Mouse (Mus musculus) myocyte (in vitro differentiated cells): ENCODE data around the gene 2700081O15Rik.

Experiments used
- CEBPB ChIP-seq: IDR thresholded peaks from 2 replicates; pipeline ENCODE4 v1.6.1; 2011; ENCODE audit warnings: mild to moderate bottlenecking, moderate library complexity; ENCODE audit not compliant: poor library complexity, insufficient read depth, severe bottlenecking
- E2F4 ChIP-seq: IDR thresholded peaks from one replicate; pipeline ENCODE4 v1.6.1; 2011; ENCODE audit warnings: mild to moderate bottlenecking, control low read depth, moderate library complexity; ENCODE audit not compliant: insufficient read depth
- MAX ChIP-seq: IDR thresholded peaks from one replicate; pipeline ENCODE4 v1.6.1; 2011; ENCODE audit warnings: low read depth, mild to moderate bottlenecking, control low read depth
- MYOD1 ChIP-seq, 3 experiments: IDR thresholded peaks; one replicate each; pipeline ENCODE4 v1.6.1; 2011; ENCODE audit warnings: control low read depth in 2 of 3, low read depth in 2 of 3, mild to moderate bottlenecking in 2 of 3, moderate library complexity in 1 of 3; ENCODE audit not compliant: insufficient read length in 2 of 3, control insufficient read depth in 1 of 3
- MYOG ChIP-seq, 3 experiments: IDR thresholded peaks; one replicate each; pipeline ENCODE4 v1.6.1; 2011; ENCODE audit warnings: control low read depth in 2 of 3, low read depth in 2 of 3, mild to moderate bottlenecking in 2 of 3; ENCODE audit not compliant: insufficient read length in 2 of 3, control insufficient read depth in 1 of 3, insufficient read depth in 1 of 3
- POLR2A ChIP-seq: IDR thresholded peaks from one replicate; pipeline ENCODE4 v1.6.1; 2011; ENCODE audit warnings: low read depth, mild to moderate bottlenecking, control low read depth, moderate library complexity; ENCODE audit not compliant: insufficient read length
- POLR2AphosphoS2 ChIP-seq: IDR thresholded peaks from one replicate; pipeline ENCODE4 v1.6.1; 2011; ENCODE audit warnings: low read depth, control low read depth; ENCODE audit not compliant: insufficient read length
- USF1 ChIP-seq: IDR thresholded peaks from one replicate; pipeline ENCODE4 v1.6.1; 2011; ENCODE audit warnings: low read depth, mild to moderate bottlenecking, control low read depth, moderate library complexity

DNA sequence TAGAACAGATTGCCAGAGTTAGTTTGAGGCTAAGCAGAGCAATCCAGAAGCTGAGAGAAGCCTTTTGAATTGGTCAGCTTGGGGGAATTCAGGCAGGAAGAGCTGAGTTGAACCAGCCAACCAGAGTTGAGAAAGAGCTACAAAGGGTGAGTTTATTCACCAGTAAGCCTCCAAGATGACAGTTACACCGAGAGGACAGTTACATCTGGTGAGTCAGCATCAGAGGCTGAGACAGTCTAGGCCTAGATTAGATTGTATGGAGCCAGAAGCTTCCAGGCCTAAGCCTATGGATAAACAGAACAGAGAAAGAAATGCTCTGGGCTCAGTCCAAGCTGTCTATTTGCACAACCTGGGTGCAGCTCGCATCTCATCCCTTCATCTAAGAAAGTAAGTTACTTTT, 39.8 kb upstream of the 2700081O15Rik start:
- TF ChIP-seq USF1 (no peak), POLR2A (no peak), MAX (no peak), MYOD1 (IDR thresholded peaks at IDR 0.05; ENCODE audit: control insufficient read depth in 1 of 3, insufficient read length in 2 of 3, low read depth in 2 of 3) (no peak), MYOG (IDR thresholded peaks at IDR 0.05; ENCODE audit: control insufficient read depth in 1 of 3, insufficient read depth in 1 of 3, insufficient read length in 2 of 3, low read depth in 2 of 3) (no peak), CEBPB (no peak), POLR2AphosphoS2 (no peak), E2F4 (no peak)
